Mouse (Mus musculus): ENCODE measurements around the gene Rcbtb2. TPM values are rescaled to one million over a fixed set of nuclear protein-coding genes. Genes with fewer than 3 reads are reported as not detected.
A peak's percentile ranks its signal among the peaks of the same experiment; 100 is the strongest.
"Not testable (repeated sequence)": the region's sequence is repeated elsewhere in the genome, so short reads cannot be mapped to it uniquely, and the experiment has no call there.

The Rcbtb2 gene
- polyA plus RNA-seq (2015; fragmentation: Nextera tagmentation; extraction: Ambion mirVana), result 110 and 121 TPM in 2 replicates

GRCm38 (mm10) chr14:73122923-73123278 is at the start of gene Rcbtb2:
Gene Rcbtb2, plus strand, starts transcription at chr14:73123037.
- no peaks in the 10 kb centered on the region for H3K36me3 ChIP-seq
- 0 out of 2 replicates have a peak, but pooled peaks cover 6% of the 10 kb centered on the region for H3K4me1 ChIP-seq
- H3K4me2 ChIP-seq, result no peak within 1 kb of the TSS
- H3K9ac ChIP-seq, result no peak within 1 kb of the TSS
- H3K9me3 ChIP-seq, result no peaks in the 10 kb centered on the region
- WGBS, result 39% methylated on average over 4 of the region's 4 CpGs
- H3K27me3 ChIP-seq, result no peaks in the 10 kb centered on the region
- H3K27ac ChIP-seq, result 0 out of 2 replicates have a peak within 1 kb of the TSS, but pooled peaks have one; percentile 15
- H3K4me3 ChIP-seq, result no peak within 1 kb of the TSS
- ATAC-seq (ENCODE audit: borderline replicate concordance, extremely low read depth, low FRiP score, low TSS enrichment), result no peak

GRCm38 (mm10) chr14:73083563-73083962 is 39.3 kb upstream of the Rcbtb2 start:
- H3K4me2 ChIP-seq, result no peak overlapping the region
- H3K9ac ChIP-seq, result no peak overlapping the region
- no peak for ATAC-seq (ENCODE audit: borderline replicate concordance, extremely low read depth, low FRiP score, low TSS enrichment)
- 75% methylated on average over 2 of the region's 2 CpGs for WGBS
- H3K9me3 ChIP-seq, result no peaks in the 10 kb centered on the region
- no peaks in the 10 kb centered on the region for H3K4me1 ChIP-seq
- H3K27me3 ChIP-seq, result no peaks in the 10 kb centered on the region
- H3K27ac ChIP-seq, result no peak overlapping the region
- no peak overlapping the region for H3K4me3 ChIP-seq
- no peaks in the 10 kb centered on the region for H3K36me3 ChIP-seq

- Histone ChIP-seq H3K4me2 (no peak overlapping the region), H3K9ac (no peak overlapping the region), H3K4me1 (no peaks in the 10 kb centered on the region), H3K36me3 (no peaks in the 10 kb centered on the region), H3K4me3 (no peak overlapping the region), H3K27ac (no peak overlapping the region), H3K27me3 (no peaks in the 10 kb centered on the region), H3K9me3 (no peaks in the 10 kb centered on the region)
- 59% methylated on average over 3 of the region's 3 CpGs for WGBS
- ATAC-seq (ENCODE audit: borderline replicate concordance, extremely low read depth, low FRiP score, low TSS enrichment), result no peak
Observed at GRCm38 (mm10) chr14:73086425-73086824, 36.4 kb upstream of the Rcbtb2 start.

- H3K4me2 ChIP-seq, result no peak overlapping the region
- no peaks in the 10 kb centered on the region for H3K27me3 ChIP-seq
- no peak overlapping the region for H3K27ac ChIP-seq
- H3K9me3 ChIP-seq, result no peaks in the 10 kb centered on the region
- no peak overlapping the region for H3K4me3 ChIP-seq
- WGBS, result 70% methylated on average over 5 of the region's 5 CpGs
- H3K9ac ChIP-seq, result no peak overlapping the region
- no peaks in the 10 kb centered on the region for H3K36me3 ChIP-seq
- ATAC-seq (ENCODE audit: borderline replicate concordance, extremely low read depth, low FRiP score, low TSS enrichment), result no peak
- no peaks in the 10 kb centered on the region for H3K4me1 ChIP-seq
Observed at GRCm38 (mm10) chr14:73087247-73087646, 35.6 kb upstream of the Rcbtb2 start.

- WGBS, result 78% methylated on average over 5 of the region's 5 CpGs
- Histone ChIP-seq H3K9ac (no peak overlapping the region), H3K4me3 (no peak overlapping the region), H3K27ac (no peak overlapping the region), H3K9me3 (no peaks in the 10 kb centered on the region), H3K27me3 (no peaks in the 10 kb centered on the region), H3K4me2 (no peak overlapping the region), H3K4me1 (no peaks in the 10 kb centered on the region), H3K36me3 (no peaks in the 10 kb centered on the region)
- no peak for ATAC-seq (ENCODE audit: borderline replicate concordance, extremely low read depth, low FRiP score, low TSS enrichment)
Observed at GRCm38 (mm10) chr14:73087746-73088145, 35.1 kb upstream of the Rcbtb2 start.

- no peaks in the 10 kb centered on the region for H3K36me3 ChIP-seq
- no peak overlapping the region for H3K4me3 ChIP-seq
- no peak for ATAC-seq (ENCODE audit: borderline replicate concordance, extremely low read depth, low FRiP score, low TSS enrichment)
- no peak overlapping the region for H3K9ac ChIP-seq
- no peak overlapping the region for H3K27ac ChIP-seq
- H3K27me3 ChIP-seq, result no peaks in the 10 kb centered on the region
- no peaks in the 10 kb centered on the region for H3K4me1 ChIP-seq
- WGBS, result 79% methylated on average over 1 of the region's 1 CpGs
- no peaks in the 10 kb centered on the region for H3K9me3 ChIP-seq
- no peak overlapping the region for H3K4me2 ChIP-seq
Observed at GRCm38 (mm10) chr14:73088224-73088623, 34.6 kb upstream of the Rcbtb2 start.

GRCm38 (mm10) chr14:73092871-73093270 is 30.0 kb upstream of the Rcbtb2 start:
- H3K36me3 ChIP-seq, result no peaks in the 10 kb centered on the region
- 83% methylated on average over 3 of the region's 3 CpGs for WGBS
- no peak overlapping the region for H3K4me2 ChIP-seq
- H3K27ac ChIP-seq, result no peak overlapping the region
- no peak overlapping the region for H3K9ac ChIP-seq
- no peak overlapping the region for H3K4me3 ChIP-seq
- 0 out of 2 replicates have a peak, but pooled peaks cover 3% of the 10 kb centered on the region for H3K4me1 ChIP-seq
- H3K9me3 ChIP-seq, result no peaks in the 10 kb centered on the region
- ATAC-seq (ENCODE audit: borderline replicate concordance, extremely low read depth, low FRiP score, low TSS enrichment), result no peak
- no peaks in the 10 kb centered on the region for H3K27me3 ChIP-seq

GRCm38 (mm10) chr14:73094802-73095550 is 27.9 kb upstream of the Rcbtb2 start:
- peak overlapping the region; percentile 24; the same call in 1 of the 2 replicates for H3K27ac ChIP-seq
- no peak overlapping the region for H3K4me2 ChIP-seq
- H3K4me3 ChIP-seq, result no peak overlapping the region
- 46% methylated on average over 13 of the region's 13 CpGs for WGBS
- H3K36me3 ChIP-seq, result no peaks in the 10 kb centered on the region
- H3K27me3 ChIP-seq, result 0 out of 2 replicates have a peak, but pooled peaks cover under 1% of the 10 kb centered on the region
- ATAC-seq (ENCODE audit: borderline replicate concordance, extremely low read depth, low FRiP score, low TSS enrichment), result no peak
- 0 out of 2 replicates have a peak, but pooled peaks cover 3% of the 10 kb centered on the region for H3K4me1 ChIP-seq
- no peaks in the 10 kb centered on the region for H3K9me3 ChIP-seq
- H3K9ac ChIP-seq, result no peak overlapping the region

GRCm38 (mm10) chr14:73098677-73099387 is 24.0 kb upstream of the Rcbtb2 start:
- no peak for ATAC-seq (ENCODE audit: borderline replicate concordance, extremely low read depth, low FRiP score, low TSS enrichment)
- no peaks in the 10 kb centered on the region for H3K36me3 ChIP-seq
- H3K4me3 ChIP-seq, result no peak overlapping the region
- peaks cover 20% of the 10 kb centered on the region; the same call in 1 of the 2 replicates for H3K27me3 ChIP-seq
- H3K4me1 ChIP-seq, result 0 out of 2 replicates have a peak, but pooled peaks cover 3% of the 10 kb centered on the region
- WGBS, result 33% methylated on average over 10 of the region's 10 CpGs
- H3K9ac ChIP-seq, result no peak overlapping the region
- H3K27ac ChIP-seq, result no peak overlapping the region
- no peaks in the 10 kb centered on the region for H3K9me3 ChIP-seq
- H3K4me2 ChIP-seq, result no peak overlapping the region

- no peak overlapping the region for H3K9ac ChIP-seq
- peaks cover 20% of the 10 kb centered on the region; the same call in 1 of the 2 replicates for H3K27me3 ChIP-seq
- no peak overlapping the region for H3K4me2 ChIP-seq
- no peak for ATAC-seq (ENCODE audit: borderline replicate concordance, extremely low read depth, low FRiP score, low TSS enrichment)
- 0 out of 2 replicates have a peak, but pooled peaks cover 7% of the 10 kb centered on the region for H3K4me1 ChIP-seq
- H3K4me3 ChIP-seq, result no peak overlapping the region
- H3K27ac ChIP-seq, result no peak overlapping the region
- H3K9me3 ChIP-seq, result no peaks in the 10 kb centered on the region
- 43% methylated on average over 12 of the region's 12 CpGs for WGBS
- H3K36me3 ChIP-seq, result no peaks in the 10 kb centered on the region
Observed at GRCm38 (mm10) chr14:73102270-73102865, 20.5 kb upstream of the Rcbtb2 start.

GRCm38 (mm10) chr14:73102986-73103385 is 19.9 kb upstream of the Rcbtb2 start:
- H3K27me3 ChIP-seq, result peaks cover 20% of the 10 kb centered on the region; the same call in 1 of the 2 replicates
- H3K9me3 ChIP-seq; H3K27ac ChIP-seq; H3K9ac ChIP-seq; H3K4me1 ChIP-seq; H3K36me3 ChIP-seq; H3K4me3 ChIP-seq; H3K4me2 ChIP-seq; ATAC-seq (ENCODE audit: borderline replicate concordance, extremely low read depth, low FRiP score, low TSS enrichment): not testable (repeated sequence)
- 20% methylated on average over 4 of the region's 4 CpGs for WGBS
